Mouse (Mus musculus): ENCODE data around the gene Vipas39.

The Vipas39 gene

GRCm38 (mm10) chr12:87266108-87266826 is at the start of gene Vipas39, which contains the start of gene Ahsa1:
Gene Vipas39 (minus strand): TSS chr12:87266256.
Gene Ahsa1 (plus strand): TSS chr12:87266479.
- under 1% methylated on average over 31 of the region's 31 CpGs for WGBS

- WGBS = 68% methylated on average over 2 of the region's 2 CpGs
Measured at GRCm38 (mm10) chr12:87313098-87313497, 47.0 kb upstream of the Vipas39 start.

- 74% methylated on average over 4 of the region's 4 CpGs for WGBS
Measured at GRCm38 (mm10) chr12:87306584-87306844, 40.5 kb upstream of the Vipas39 start.

GRCm38 (mm10) chr12:87305767-87306583 is 39.9 kb upstream of the Vipas39 start:
- WGBS = 30% methylated on average over 13 of the region's 13 CpGs

- WGBS = 51% methylated on average over 4 of the region's 4 CpGs
Measured at GRCm38 (mm10) chr12:87301189-87301588, 35.1 kb upstream of the Vipas39 start.

- WGBS = 6% methylated on average over 9 of the region's 9 CpGs
Measured at GRCm38 (mm10) chr12:87300441-87300690, 34.3 kb upstream of the Vipas39 start.

- WGBS = under 1% methylated on average over 86 of the region's 86 CpGs
Measured at GRCm38 (mm10) chr12:87299657-87300440, 33.8 kb upstream of the Vipas39 start, which contains the start of gene Ism2. Gene Ism2 (minus strand): TSS chr12:87299705.

- WGBS = 9% methylated on average over 29 of the region's 29 CpGs
Measured at GRCm38 (mm10) chr12:87299037-87299656, 33.1 kb upstream of the Vipas39 start.

GRCm38 (mm10) chr12:87293934-87294333 is 27.9 kb upstream of the Vipas39 start:
- 89% methylated on average over 6 of the region's 6 CpGs for WGBS

GRCm38 (mm10) chr12:87289100-87289499 is 23.0 kb upstream of the Vipas39 start:
- WGBS = 97% methylated on average over 5 of the region's 5 CpGs

- WGBS = 86% methylated on average over 5 of the region's 5 CpGs
Measured at GRCm38 (mm10) chr12:87284726-87285125, 18.7 kb upstream of the Vipas39 start.

- WGBS = 88% methylated on average over 4 of the region's 4 CpGs
Measured at GRCm38 (mm10) chr12:87284268-87284667, 18.2 kb upstream of the Vipas39 start.

- WGBS = 86% methylated on average over 7 of the region's 7 CpGs
Measured at GRCm38 (mm10) chr12:87283706-87284105, 17.6 kb upstream of the Vipas39 start.

- WGBS = 96% methylated on average over 4 of the region's 4 CpGs
Measured at GRCm38 (mm10) chr12:87282743-87283142, 16.7 kb upstream of the Vipas39 start.

- 78% methylated on average over 1 of the region's 1 CpGs for WGBS
Measured at GRCm38 (mm10) chr12:87281766-87282165, 15.7 kb upstream of the Vipas39 start.

GRCm38 (mm10) chr12:87279879-87280278 is 13.8 kb upstream of the Vipas39 start:
- 63% methylated on average over 14 of the region's 14 CpGs for WGBS

GRCm38 (mm10) chr12:87279350-87279749 is 13.3 kb upstream of the Vipas39 start:
- 81% methylated on average over 3 of the region's 3 CpGs for WGBS

GRCm38 (mm10) chr12:87278118-87278730 is 12.2 kb upstream of the Vipas39 start:
- WGBS = 53% methylated on average over 6 of the region's 6 CpGs

- 89% methylated on average over 4 of the region's 4 CpGs for WGBS
Measured at GRCm38 (mm10) chr12:87277251-87277650, 11.2 kb upstream of the Vipas39 start.

GRCm38 (mm10) chr12:87274853-87275831 is 9.1 kb upstream of the Vipas39 start:
- WGBS = 86% methylated on average over 9 of the region's 9 CpGs
